Mouse (Mus musculus) induced T-regulatory cell, adult 2 months (primary cell): ENCODE data around the gene Aacs.
A peak's percentile ranks its signal among the peaks of the same experiment; 100 is the strongest.
"Not testable (repeated sequence)": the region's sequence is repeated elsewhere in the genome, so short reads cannot be mapped to it uniquely, and the experiment has no call there.

Source experiments
- DNase-seq: peaks from one replicate; pipeline ENCODE4 v3.0.0-alpha.2; 2012; ENCODE audit warnings: low read depth

Gene Aacs

GRCm38 (mm10) chr5:125465701-125466106, 9.9 kb upstream of the Aacs start:
- peak; percentile 98 for DNase-seq

GRCm38 (mm10) chr5:125466483-125466882, 9.1 kb upstream of the Aacs start:
- DNase-seq, result no peak

- DNase-seq, result no peak
These were observed 8.4 kb upstream of the Aacs start for GRCm38 (mm10) chr5:125467261-125467660.

- no peak for DNase-seq
These were observed 4.9 kb upstream of the Aacs start for GRCm38 (mm10) chr5:125470713-125471112.

- no peak for DNase-seq
These were observed 2.7 kb upstream of the Aacs start for GRCm38 (mm10) chr5:125472796-125473475.

GRCm38 (mm10) chr5:125475030-125475429, 584 bp upstream of the Aacs start:
- no peak for DNase-seq

- no peak for DNase-seq
These were observed 642 bp downstream of the Aacs start for GRCm38 (mm10) chr5:125476286-125476625.

- no peak for DNase-seq
These were observed 1.2 kb downstream of the Aacs start for GRCm38 (mm10) chr5:125476799-125477198.

GRCm38 (mm10) chr5:125477533-125477932, 1.9 kb downstream of the Aacs start:
- DNase-seq, result no peak

- DNase-seq, result no peak
These were observed 2.4 kb downstream of the Aacs start for GRCm38 (mm10) chr5:125478037-125478436.

GRCm38 (mm10) chr5:125479376-125479775, 3.8 kb downstream of the Aacs start:
- DNase-seq, result no peak

GRCm38 (mm10) chr5:125480434-125481231, 5.0 kb downstream of the Aacs start:
- DNase-seq, result no peak

- DNase-seq, result no peak
These were observed 6.9 kb downstream of the Aacs start for GRCm38 (mm10) chr5:125482474-125482873.

- DNase-seq, result no peak
These were observed 8.3 kb downstream of the Aacs start for GRCm38 (mm10) chr5:125483712-125484611.

GRCm38 (mm10) chr5:125485031-125485778, 9.6 kb downstream of the Aacs start:
- no peak for DNase-seq

GRCm38 (mm10) chr5:125486088-125486487, 10.5 kb downstream of the Aacs start:
- DNase-seq, result no peak

GRCm38 (mm10) chr5:125487375-125488115, 11.9 kb downstream of the Aacs start:
- DNase-seq, result no peak

- no peak for DNase-seq
These were observed 12.5 kb downstream of the Aacs start for GRCm38 (mm10) chr5:125488116-125488455.

GRCm38 (mm10) chr5:125488953-125489352, 13.3 kb downstream of the Aacs start:
- not testable (repeated sequence) for DNase-seq

- no peak for DNase-seq
These were observed 15.5 kb downstream of the Aacs start for GRCm38 (mm10) chr5:125491107-125491506.
